Mouse (Mus musculus): ENCODE results near the gene Abcf1.
A peak's percentile ranks its signal among the peaks of the same experiment; 100 is the strongest.

DNA sequence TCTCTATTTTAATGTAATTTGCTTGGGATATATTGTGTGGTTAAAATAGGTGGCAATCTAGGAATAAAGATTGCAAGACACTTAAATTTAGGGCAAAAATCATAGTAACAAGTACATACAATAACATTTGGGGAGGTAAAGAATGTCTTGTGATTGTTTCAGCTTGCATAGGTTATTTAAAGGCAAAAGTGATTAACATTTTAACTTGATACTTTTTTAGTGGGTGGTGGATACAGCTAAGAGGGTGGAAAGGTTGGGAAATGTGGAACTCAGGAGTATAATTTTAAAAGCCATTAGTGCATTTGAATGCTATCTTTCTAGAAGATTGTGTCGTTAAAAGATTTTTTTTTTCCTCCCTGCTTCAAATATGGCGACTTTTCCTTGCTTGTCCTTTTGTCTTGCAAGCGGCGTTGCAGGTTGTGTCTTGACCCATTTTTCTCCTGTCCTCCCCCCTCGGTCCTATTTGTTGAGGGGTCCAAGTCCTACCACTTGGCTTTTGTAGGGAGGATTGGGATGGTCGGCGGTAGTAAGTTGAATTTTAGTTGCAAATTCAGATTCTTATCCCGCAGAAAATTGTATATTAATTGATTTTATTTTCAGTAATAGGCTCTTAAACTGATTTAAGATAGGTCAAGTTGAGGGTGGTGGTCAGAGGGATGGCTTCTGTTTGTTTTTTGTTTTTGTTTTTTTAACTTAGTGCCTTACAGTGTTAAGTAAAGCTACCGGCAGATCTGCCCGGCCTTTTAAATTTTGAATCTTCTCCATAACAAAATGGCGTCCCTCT lies 51.1 kb downstream of the Abcf1 start:
- no peak for TF ChIP-seq CTCF (IDR thresholded peaks at IDR 0.05; ENCODE audit: low read depth)
- TF ChIP-seq EP300 (optimal IDR thresholded peaks at IDR 0.05) = peak; percentile 54
